Mouse (Mus musculus): ENCODE data around the gene G6pd2. TPM values are rescaled to one million over a fixed set of nuclear protein-coding genes. Genes with fewer than 3 reads are reported as not detected.

G6pd2 gene
- polyA plus RNA-seq (2015; fragmentation: Nextera tagmentation; extraction: Ambion mirVana) = not detected in 2 replicates

GRCm38 (mm10) chr5:61808516-61808915, at the start of gene G6pd2:
Gene G6pd2, plus strand, starts transcription at chr5:61808816.
- no peak within 1 kb of the TSS for H3K4me2 ChIP-seq (replicated peaks)
- H3K27ac ChIP-seq = no peak within 1 kb of the TSS
- H3K4me1 ChIP-seq = no peaks in the 10 kb centered on the region
- ATAC-seq (ENCODE audit: low FRiP score, low read depth) = no peak
- 93% methylated on average over 2 of the region's 2 CpGs for WGBS
- H3K9ac ChIP-seq = no peak within 1 kb of the TSS
- no peaks in the 10 kb centered on the region for H3K27me3 ChIP-seq
- H3K9me3 ChIP-seq = no peaks in the 10 kb centered on the region
- no peaks in the 10 kb centered on the region for H3K36me3 ChIP-seq
- H3K4me3 ChIP-seq = no peak within 1 kb of the TSS

DNA sequence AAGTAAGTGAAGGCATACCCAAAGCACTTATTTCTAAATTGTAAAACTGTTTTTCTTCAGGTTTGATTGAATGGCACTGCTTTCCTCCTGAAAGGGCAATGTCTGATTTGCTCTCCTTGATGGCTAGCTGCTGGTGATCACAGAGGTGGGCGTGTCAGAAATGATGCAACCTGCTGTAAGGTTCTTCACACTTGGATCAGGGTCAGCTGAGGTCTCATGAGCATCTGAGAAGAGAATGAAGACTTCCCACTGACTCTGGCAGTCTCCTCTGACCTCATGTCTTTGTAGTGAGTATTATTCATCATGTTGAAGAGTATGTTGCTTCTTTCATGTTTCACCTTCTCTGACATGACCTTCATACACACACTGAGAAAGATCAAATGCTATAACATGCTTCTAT, 44.4 kb upstream of the G6pd2 start:
- no peak for ATAC-seq (ENCODE audit: low FRiP score, low read depth)
- H3K27me3 ChIP-seq = no peaks in the 10 kb centered on the region

DNA sequence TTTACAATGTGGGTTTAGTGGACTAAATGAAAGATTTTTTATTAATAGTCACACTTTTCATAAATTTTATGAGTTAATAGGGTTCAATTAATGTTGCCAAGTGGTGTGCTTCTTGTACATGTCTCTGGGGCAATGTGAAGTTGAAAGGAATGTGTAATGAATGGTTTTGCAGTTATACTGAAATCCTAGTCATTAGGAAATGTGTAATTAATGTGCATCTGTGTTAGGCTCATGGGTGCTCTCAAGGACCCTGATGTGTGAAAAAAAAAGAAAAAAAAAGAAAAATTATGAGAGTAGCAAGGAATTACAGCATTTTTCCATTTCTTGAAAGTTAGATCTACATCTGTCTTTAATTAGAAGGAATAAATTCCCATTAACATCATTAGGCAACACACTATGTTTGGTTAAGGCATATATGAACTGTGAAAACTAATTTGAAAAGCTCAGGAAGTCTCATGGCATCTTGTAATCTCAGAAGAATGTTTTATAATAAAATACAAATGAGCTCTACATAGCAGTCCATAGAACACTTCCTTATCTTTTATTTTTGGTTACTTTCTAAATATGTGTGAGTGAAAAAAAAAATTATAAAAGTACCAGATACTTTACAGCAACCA, 24.4 kb downstream of the G6pd2 start:
- no peak overlapping the region for H3K27ac ChIP-seq
- ATAC-seq (ENCODE audit: low FRiP score, low read depth) = peak; percentile 72
- H3K36me3 ChIP-seq = no peaks in the 10 kb centered on the region
- H3K9me3 ChIP-seq = no peaks in the 10 kb centered on the region
- no peak overlapping the region for H3K4me2 ChIP-seq (replicated peaks)
- no peak overlapping the region for H3K4me3 ChIP-seq
- H3K9ac ChIP-seq = no peak overlapping the region
- H3K27me3 ChIP-seq = no peaks in the 10 kb centered on the region
- H3K4me1 ChIP-seq = no peaks in the 10 kb centered on the region

More for the DNA sequence above, 44.4 kb upstream of the G6pd2 start:
- WGBS = 64% methylated on average over 1 of the region's 1 CpGs
- Histone ChIP-seq H3K4me1 (no peaks in the 10 kb centered on the region), H3K9ac (no peak overlapping the region), H3K36me3 (no peaks in the 10 kb centered on the region), H3K4me2 (replicated peaks) (no peak overlapping the region), H3K27ac (no peak overlapping the region), H3K9me3 (no peaks in the 10 kb centered on the region), H3K4me3 (no peak overlapping the region)

GRCm38 (mm10) chr5:61843891-61844290, 35.3 kb downstream of the G6pd2 start:
- no peak overlapping the region for H3K9ac ChIP-seq
- H3K4me2 ChIP-seq (replicated peaks) = no peak overlapping the region
- 79% methylated on average over 2 of the region's 2 CpGs for WGBS

More at GRCm38 (mm10) chr5:61843891-61844290, 35.3 kb downstream of the G6pd2 start:
- no peaks in the 10 kb centered on the region for H3K4me1 ChIP-seq
- no peaks in the 10 kb centered on the region for H3K9me3 ChIP-seq
- H3K27ac ChIP-seq = no peak overlapping the region
- ATAC-seq (ENCODE audit: low FRiP score, low read depth) = no peak
- H3K27me3 ChIP-seq = no peaks in the 10 kb centered on the region
- H3K36me3 ChIP-seq = no peaks in the 10 kb centered on the region
- H3K4me3 ChIP-seq = no peak overlapping the region

All from limb, embryonic 13.5 days (tissue).